Mouse (Mus musculus): Measurements from ENCODE around the gene Cabin1. TPM values are rescaled to one million over a fixed set of nuclear protein-coding genes. Genes with fewer than 3 reads are reported as not detected.

Gene Cabin1
- 34.0 and 34.9 TPM in 2 replicates for polyA plus RNA-seq (2015; fragmentation: Nextera tagmentation; extraction: Ambion mirVana)

DNA sequence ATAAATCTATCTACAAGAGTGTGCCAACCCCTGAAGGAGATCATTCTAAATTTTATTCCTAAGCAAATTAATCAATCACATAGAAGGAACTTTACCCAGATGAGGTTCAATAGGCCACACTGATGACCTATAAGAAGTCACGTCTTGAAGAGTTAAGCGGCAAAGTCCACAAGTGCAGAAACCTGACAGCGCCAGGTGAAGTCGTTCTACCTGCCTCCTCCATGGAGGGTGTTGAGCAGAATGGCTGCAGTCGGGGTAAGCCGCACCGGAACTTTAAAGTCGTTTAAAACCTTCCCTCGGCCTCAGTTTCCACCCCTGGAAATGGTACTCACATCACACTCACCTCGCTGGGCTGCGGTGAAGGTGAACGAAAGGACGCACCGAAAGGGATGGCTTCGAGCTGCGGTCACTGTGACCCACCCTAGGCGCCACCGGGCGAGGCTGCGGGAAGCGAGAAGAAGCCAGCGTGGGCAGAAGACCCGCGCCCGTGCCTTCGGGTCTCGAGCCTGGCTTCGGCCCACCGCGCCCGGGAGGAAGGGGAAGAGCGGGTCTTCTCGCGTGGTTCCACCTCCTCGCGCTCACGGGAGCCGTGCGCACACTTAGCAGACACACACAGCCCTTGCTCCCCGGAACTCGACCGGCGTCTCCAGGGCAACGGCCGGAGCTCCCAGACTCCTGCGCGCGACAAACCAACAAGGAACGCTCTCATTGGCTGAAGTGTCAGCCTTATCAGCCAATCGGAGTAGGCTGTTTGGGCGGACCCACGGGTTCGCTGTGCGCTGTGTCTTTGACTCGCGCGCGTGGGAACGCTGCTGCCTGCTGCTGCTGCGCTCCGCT, at the start of gene Cabin1:
Gene Cabin1, minus strand, starts transcription at position 660 of the 837 bp plus-strand sequence.
- H3K4me1 ChIP-seq (ENCODE audit: insufficient read depth, low read length): peaks cover 14% of the 10 kb centered on the region; the same call in 1 of the 2 replicates
- peak; percentile 99 for ATAC-seq (ENCODE audit: low FRiP score, low TSS enrichment)
- H3K9me3 ChIP-seq (ENCODE audit: low read length): no peaks in the 10 kb centered on the region
- peak within 1 kb of the TSS; percentile 83 for H3K4me3 ChIP-seq (ENCODE audit: low read length)
- WGBS: under 1% methylated on average over 57 of the region's 61 CpGs
- H3K4me2 ChIP-seq (replicated peaks; ENCODE audit: low read depth, low read length): peak within 1 kb of the TSS; percentile 78
- no peaks in the 10 kb centered on the region for H3K27me3 ChIP-seq (ENCODE audit: insufficient read depth, low read length)
- H3K36me3 ChIP-seq (ENCODE audit: insufficient read depth, low read length): 0 out of 2 replicates have a peak, but pooled peaks cover 2% of the 10 kb centered on the region
- H3K27ac ChIP-seq (ENCODE audit: low read length): peak within 1 kb of the TSS; percentile 65
- H3K9ac ChIP-seq (replicated peaks; ENCODE audit: low read length): peak within 1 kb of the TSS; percentile 79

DNA sequence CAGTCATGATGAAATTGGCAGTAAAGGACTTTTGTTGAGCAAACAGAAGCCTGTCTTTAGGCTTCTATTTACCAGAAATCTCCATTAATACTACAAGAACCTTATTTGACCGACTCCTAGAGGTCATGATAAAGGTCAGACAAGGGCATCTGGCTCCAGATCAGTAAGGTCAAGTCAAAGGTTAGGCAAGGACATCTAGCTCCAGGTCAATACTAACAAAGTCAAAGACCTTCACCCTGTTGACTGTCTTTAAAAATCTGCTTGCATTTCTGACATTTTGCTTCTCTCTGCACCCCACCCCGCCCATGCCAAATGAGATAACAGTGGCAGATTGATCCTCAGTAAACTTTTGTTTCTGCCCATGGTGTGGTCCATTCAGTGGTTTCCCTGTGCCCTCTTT, 40.1 kb upstream of the Cabin1 start:
- H3K27me3 ChIP-seq (ENCODE audit: insufficient read depth, low read length): no peaks in the 10 kb centered on the region; the same call in 1 of the 2 replicates
- no peak overlapping the region for H3K27ac ChIP-seq (ENCODE audit: low read length)
- H3K36me3 ChIP-seq (ENCODE audit: insufficient read depth, low read length): no peaks in the 10 kb centered on the region
- no peak for ATAC-seq (ENCODE audit: low FRiP score, low TSS enrichment)
- no peak overlapping the region for H3K9ac ChIP-seq (replicated peaks; ENCODE audit: low read length)
- H3K9me3 ChIP-seq (ENCODE audit: low read length): no peaks in the 10 kb centered on the region
- no peaks in the 10 kb centered on the region for H3K4me1 ChIP-seq (ENCODE audit: insufficient read depth, low read length)
- H3K4me3 ChIP-seq (ENCODE audit: low read length): no peak overlapping the region
- WGBS: 77% methylated on average over 2 of the region's 2 CpGs
- no peak overlapping the region for H3K4me2 ChIP-seq (replicated peaks; ENCODE audit: low read depth, low read length)

GRCm38 (mm10) chr10:75798176-75798696, 34.1 kb upstream of the Cabin1 start, which contains the start of gene Gstt1:
Gstt1 (minus strand) TSS chr10:75798584.
- peak; percentile 44; the same call in 1 of the 2 replicates for ATAC-seq (ENCODE audit: low FRiP score, low TSS enrichment)
- Histone ChIP-seq H3K4me3 (ENCODE audit: low read length) (peak within 1 kb of the TSS; percentile 53), H3K27ac (ENCODE audit: low read length) (peak within 1 kb of the TSS; percentile 61; the same call in 1 of the 2 replicates), H3K27me3 (ENCODE audit: insufficient read depth, low read length) (no peaks in the 10 kb centered on the region; the same call in 1 of the 2 replicates), H3K9ac (replicated peaks; ENCODE audit: low read length) (peak within 1 kb of the TSS; percentile 69), H3K9me3 (ENCODE audit: low read length) (no peaks in the 10 kb centered on the region), H3K4me2 (replicated peaks; ENCODE audit: low read depth, low read length) (peak within 1 kb of the TSS; percentile 91), H3K36me3 (ENCODE audit: insufficient read depth, low read length) (no peaks in the 10 kb centered on the region), H3K4me1 (ENCODE audit: insufficient read depth, low read length) (peaks cover 25% of the 10 kb centered on the region)
- WGBS: 3% methylated on average over 18 of the region's 18 CpGs

DNA sequence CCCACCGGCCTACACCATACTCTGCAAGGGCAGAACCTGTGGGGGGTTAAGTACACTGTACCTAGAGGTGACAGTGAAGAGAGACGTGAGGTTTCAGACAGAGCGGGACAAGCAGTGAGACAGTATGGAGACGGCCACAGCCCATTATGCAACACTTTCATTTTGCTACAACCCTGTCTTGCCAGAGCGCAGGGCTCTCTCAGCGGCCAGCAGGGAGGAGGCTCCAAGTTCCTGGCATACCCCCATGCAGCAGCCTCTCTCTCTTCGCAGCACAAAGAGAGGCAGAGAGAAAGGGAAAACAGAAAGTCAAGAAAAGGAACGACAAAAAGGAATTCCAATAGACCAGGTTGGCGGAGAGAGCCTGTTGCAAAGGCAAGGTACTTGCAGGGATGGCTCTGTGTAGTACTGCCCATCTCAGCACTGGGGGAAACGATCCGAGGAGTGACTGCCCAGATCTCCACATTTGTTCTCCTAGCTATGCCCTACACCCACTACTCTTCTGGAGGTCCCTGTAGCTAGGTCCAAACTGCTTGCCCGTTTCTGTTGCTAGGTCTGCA, 33.6 kb upstream of the Cabin1 start:
- peaks cover 25% of the 10 kb centered on the region for H3K4me1 ChIP-seq (ENCODE audit: insufficient read depth, low read length)
- no peaks in the 10 kb centered on the region; the same call in 1 of the 2 replicates for H3K27me3 ChIP-seq (ENCODE audit: insufficient read depth, low read length)
- H3K9me3 ChIP-seq (ENCODE audit: low read length): no peaks in the 10 kb centered on the region
- H3K4me2 ChIP-seq (replicated peaks; ENCODE audit: low read depth, low read length): peak overlapping the region; percentile 91
- WGBS: 3% methylated on average over 12 of the region's 12 CpGs
- ATAC-seq (ENCODE audit: low FRiP score, low TSS enrichment): peak; percentile 59
- H3K9ac ChIP-seq (replicated peaks; ENCODE audit: low read length): peak overlapping the region; percentile 69
- H3K27ac ChIP-seq (ENCODE audit: low read length): peak overlapping the region; percentile 61; the same call in 1 of the 2 replicates
- H3K36me3 ChIP-seq (ENCODE audit: insufficient read depth, low read length): no peaks in the 10 kb centered on the region
- peak overlapping the region; percentile 53 for H3K4me3 ChIP-seq (ENCODE audit: low read length)

- Histone ChIP-seq H3K36me3 (ENCODE audit: insufficient read depth, low read length) (no peaks in the 10 kb centered on the region), H3K4me3 (ENCODE audit: low read length) (peak overlapping the region; percentile 53), H3K27me3 (ENCODE audit: insufficient read depth, low read length) (no peaks in the 10 kb centered on the region; the same call in 1 of the 2 replicates), H3K4me2 (replicated peaks; ENCODE audit: low read depth, low read length) (peak overlapping the region; percentile 91), H3K9ac (replicated peaks; ENCODE audit: low read length) (peak overlapping the region; percentile 69; the same call in 1 of the 2 replicates), H3K27ac (ENCODE audit: low read length) (no peak overlapping the region), H3K9me3 (ENCODE audit: low read length) (no peaks in the 10 kb centered on the region), H3K4me1 (ENCODE audit: insufficient read depth, low read length) (peaks cover 25% of the 10 kb centered on the region)
- 50% methylated on average over 11 of the region's 11 CpGs for WGBS
- 0 out of 2 replicates have a peak, but pooled peaks have one; percentile 2 for ATAC-seq (ENCODE audit: low FRiP score, low TSS enrichment)
Measured at GRCm38 (mm10) chr10:75796731-75797516, 32.8 kb upstream of the Cabin1 start.

- H3K4me3 ChIP-seq (ENCODE audit: low read length): no peak overlapping the region
- 26% methylated on average over 3 of the region's 3 CpGs for WGBS
- no peaks in the 10 kb centered on the region for H3K9me3 ChIP-seq (ENCODE audit: low read length)
- no peak overlapping the region; the same call in 1 of the 2 replicates for H3K9ac ChIP-seq (replicated peaks; ENCODE audit: low read length)
- H3K27ac ChIP-seq (ENCODE audit: low read length): peak overlapping the region; percentile 68
- peak; percentile 58; the same call in 1 of the 2 replicates for ATAC-seq (ENCODE audit: low FRiP score, low TSS enrichment)
- peaks cover 25% of the 10 kb centered on the region for H3K4me1 ChIP-seq (ENCODE audit: insufficient read depth, low read length)
- no peaks in the 10 kb centered on the region for H3K27me3 ChIP-seq (ENCODE audit: insufficient read depth, low read length)
- H3K36me3 ChIP-seq (ENCODE audit: insufficient read depth, low read length): no peaks in the 10 kb centered on the region
- no peak overlapping the region for H3K4me2 ChIP-seq (replicated peaks; ENCODE audit: low read depth, low read length)
Measured at GRCm38 (mm10) chr10:75794880-75795279, 30.7 kb upstream of the Cabin1 start.

- no peak overlapping the region for H3K27ac ChIP-seq (ENCODE audit: low read length)
- no peaks in the 10 kb centered on the region for H3K9me3 ChIP-seq (ENCODE audit: low read length)
Measured at GRCm38 (mm10) chr10:75790773-75791172, 26.6 kb upstream of the Cabin1 start.

DNA sequence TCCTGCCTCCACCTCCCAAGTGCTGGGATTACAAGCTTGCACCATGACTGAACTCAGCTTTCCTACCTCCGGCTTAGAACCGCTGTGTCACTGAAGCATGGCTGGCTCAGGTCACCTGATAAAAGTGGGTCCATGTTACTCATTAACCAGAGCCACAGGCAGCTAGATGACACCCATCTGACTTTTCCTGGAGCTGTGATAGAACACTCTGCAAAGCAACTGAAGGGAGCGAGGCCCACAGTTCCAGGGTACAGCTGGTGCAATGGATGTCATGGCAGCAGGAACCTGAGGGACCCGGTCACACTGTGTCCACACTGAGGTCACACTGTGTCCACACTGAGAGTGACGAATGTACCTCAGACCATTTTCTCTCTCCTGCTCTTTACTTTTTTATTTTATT, 25.7 kb upstream of the Cabin1 start:
- no peaks in the 10 kb centered on the region for H3K27me3 ChIP-seq (ENCODE audit: insufficient read depth, low read length)
- no peak overlapping the region for H3K4me2 ChIP-seq (replicated peaks; ENCODE audit: low read depth, low read length)
- H3K27ac ChIP-seq (ENCODE audit: low read length): no peak overlapping the region
- H3K4me3 ChIP-seq (ENCODE audit: low read length): no peak overlapping the region
- H3K36me3 ChIP-seq (ENCODE audit: insufficient read depth, low read length): no peaks in the 10 kb centered on the region
- ATAC-seq (ENCODE audit: low FRiP score, low TSS enrichment): peak; percentile 15; the same call in 1 of the 2 replicates
- peaks cover 5% of the 10 kb centered on the region for H3K4me1 ChIP-seq (ENCODE audit: insufficient read depth, low read length)
- no peaks in the 10 kb centered on the region for H3K9me3 ChIP-seq (ENCODE audit: low read length)
- H3K9ac ChIP-seq (replicated peaks; ENCODE audit: low read length): no peak overlapping the region
- WGBS: 69% methylated on average over 5 of the region's 5 CpGs

More at GRCm38 (mm10) chr10:75790773-75791172, 26.6 kb upstream of the Cabin1 start:
- no peak overlapping the region for H3K9ac ChIP-seq (replicated peaks; ENCODE audit: low read length)
- H3K4me1 ChIP-seq (ENCODE audit: insufficient read depth, low read length): peaks cover 12% of the 10 kb centered on the region
- H3K36me3 ChIP-seq (ENCODE audit: insufficient read depth, low read length): no peaks in the 10 kb centered on the region
- no peak overlapping the region for H3K4me3 ChIP-seq (ENCODE audit: low read length)
- no peaks in the 10 kb centered on the region for H3K27me3 ChIP-seq (ENCODE audit: insufficient read depth, low read length)
- ATAC-seq (ENCODE audit: low FRiP score, low TSS enrichment): no peak
- WGBS: 18% methylated on average over 7 of the region's 7 CpGs
- no peak overlapping the region for H3K4me2 ChIP-seq (replicated peaks; ENCODE audit: low read depth, low read length)

DNA sequence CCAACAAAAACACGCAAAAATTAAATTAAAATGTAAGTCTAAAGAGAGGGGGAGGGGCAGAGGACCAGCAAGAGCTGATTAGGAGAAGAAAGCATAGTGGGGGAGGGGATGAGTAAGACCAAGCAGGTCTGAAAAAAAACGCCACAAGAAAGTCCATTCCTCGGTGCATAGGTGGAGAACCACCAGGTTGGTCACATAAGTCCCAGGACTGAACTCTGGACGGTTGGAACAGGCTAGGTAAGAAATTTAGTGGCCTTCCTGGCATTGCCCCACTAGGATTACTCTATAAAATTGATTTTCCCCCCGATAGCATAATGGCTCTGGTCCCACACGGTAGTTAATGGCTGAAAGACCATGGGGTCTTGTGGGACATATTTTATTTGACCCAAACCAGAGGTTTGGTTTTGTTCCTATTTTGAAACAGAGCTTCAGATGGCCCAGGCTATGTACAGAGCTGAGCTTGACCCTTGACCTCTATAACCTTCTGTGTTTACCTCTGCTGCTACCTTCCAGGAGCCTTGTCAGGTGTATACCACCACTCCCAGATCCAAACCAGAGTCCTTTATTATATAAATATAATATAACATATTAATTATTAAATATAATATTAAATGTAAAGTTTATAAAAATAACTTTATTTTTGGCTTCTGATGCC, 25.1 kb upstream of the Cabin1 start:
- 86% methylated on average over 6 of the region's 6 CpGs for WGBS
- no peak for ATAC-seq (ENCODE audit: low FRiP score, low TSS enrichment)
- no peak overlapping the region for H3K9ac ChIP-seq (replicated peaks; ENCODE audit: low read length)
- no peaks in the 10 kb centered on the region for H3K9me3 ChIP-seq (ENCODE audit: low read length)
- H3K4me1 ChIP-seq (ENCODE audit: insufficient read depth, low read length): no peaks in the 10 kb centered on the region
- no peak overlapping the region for H3K4me3 ChIP-seq (ENCODE audit: low read length)
- H3K36me3 ChIP-seq (ENCODE audit: insufficient read depth, low read length): no peaks in the 10 kb centered on the region
- H3K27ac ChIP-seq (ENCODE audit: low read length): no peak overlapping the region
- no peaks in the 10 kb centered on the region for H3K27me3 ChIP-seq (ENCODE audit: insufficient read depth, low read length)
- no peak overlapping the region for H3K4me2 ChIP-seq (replicated peaks; ENCODE audit: low read depth, low read length)
